Mouse (Mus musculus) G1E (cell line): ENCODE results near the gene Mdm1.

Experiments used
- CTCF ChIP-seq: IDR thresholded peaks from 2 replicates; pipeline ENCODE4 v1.5.1; 2012; ENCODE audit warnings: low read depth, low read length, inconsistent platforms, mixed read lengths
- POLR2AphosphoS5 ChIP-seq: IDR thresholded peaks from 2 replicates; pipeline ENCODE4 v1.6.1; 2012; ENCODE audit warnings: low read depth, low read length, inconsistent platforms; ENCODE audit not compliant: insufficient replicate concordance
- TAL1 ChIP-seq: conservative IDR thresholded peaks from 2 replicates; pipeline ENCODE4 v1.6.1; 2012; ENCODE audit warnings: low read depth, low read length, inconsistent platforms, mixed read lengths

DNA sequence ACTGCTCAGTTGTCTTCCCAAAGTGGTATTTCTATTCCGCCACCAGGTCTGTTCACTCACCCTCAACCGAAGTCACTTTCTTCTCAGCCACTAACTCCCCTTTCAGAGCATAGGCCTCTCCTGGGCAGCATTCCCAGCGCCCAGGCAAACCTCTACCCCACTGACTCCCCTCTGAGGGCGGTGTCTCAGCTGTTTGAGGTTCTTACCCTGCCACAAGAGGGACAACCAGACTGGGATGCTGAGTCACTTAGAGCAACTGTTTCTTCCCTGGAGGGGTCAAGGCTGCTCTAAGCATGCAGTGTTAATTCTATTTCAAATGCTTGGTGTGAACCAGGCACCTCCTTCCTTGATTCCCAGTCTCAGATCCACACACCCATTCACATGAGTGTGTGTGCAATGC is 46.8 kb upstream of the Mdm1 start:
- TF ChIP-seq CTCF (no peak), TAL1 (no peak), POLR2AphosphoS5 (no peak)
